Mouse (Mus musculus): ENCODE data around the gene Rpa1.

DNA sequence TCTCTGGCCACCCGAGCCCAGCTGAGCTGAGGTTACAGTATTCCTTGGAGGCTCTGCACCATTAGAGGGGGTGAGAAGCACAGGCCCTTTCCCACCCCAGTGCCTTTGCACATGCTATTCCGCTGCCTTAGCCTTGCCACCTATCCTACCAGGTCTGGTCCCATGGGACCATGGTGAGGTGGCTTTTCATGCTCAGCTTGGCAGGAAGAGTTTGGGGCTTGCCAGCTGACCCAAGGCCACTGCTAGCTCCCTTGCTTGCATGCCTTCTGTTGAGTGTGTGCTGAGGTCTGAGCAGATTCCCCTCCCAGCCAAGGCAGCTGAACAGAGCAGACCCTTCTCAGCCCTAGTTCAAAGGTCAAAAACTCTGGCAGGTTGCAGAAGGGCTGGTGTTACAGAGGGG is 87.1 kb downstream of the Rpa1 start:
- TF ChIP-seq CTCF (IDR thresholded peaks at IDR 0.05; ENCODE audit: low read depth) (no peak), EP300 (IDR thresholded peaks at IDR 0.05; ENCODE audit: low read depth) (no peak)

Measured in liver, embryonic 14.5 days (tissue).